ENCODE assay signal across 24 mouse cellular contexts in the genomic region with DNA sequence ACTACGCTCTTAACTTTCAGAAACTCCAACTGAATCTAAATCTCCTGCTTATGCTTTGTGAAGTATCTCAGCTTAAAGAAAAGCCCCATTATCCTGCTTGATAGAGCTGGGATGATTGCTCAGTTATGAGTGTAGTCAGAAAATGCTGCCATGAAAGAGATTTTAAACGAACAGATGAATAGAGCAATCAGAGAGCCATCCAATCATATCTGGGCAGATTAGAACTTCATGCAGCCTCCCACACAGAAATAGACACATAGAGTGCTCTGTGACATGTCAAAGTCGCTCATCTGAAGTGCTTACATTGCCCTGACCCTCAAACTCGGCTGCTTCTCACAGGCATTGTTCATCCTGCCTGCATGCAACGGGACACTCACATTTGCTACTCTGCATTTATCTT.
DNase-seq lines count a peak whose midpoint lies in the region; ATAC-seq and TF ChIP-seq lines count a peak whose summit lies in the region.
"Had no signal": no experiment of that assay in that cellular context is flagged by ENCODE, and none has a peak within 500 bp of the region (broad histone marks: within the 10 kb centered on the region; RNA-seq: fewer than 3 reads in every experiment).

No protein-coding gene starts in this region.

- ATAC-seq in forebrain, embryonic 14.5 days, result peak; percentile 46; the same call in 1 of the 2 replicates
- no peak for ATAC-seq in forebrain, embryonic 11.5 days (replicated peaks; ENCODE audit: low FRiP score)
- no peak for ATAC-seq in heart, embryonic 12.5 days (ENCODE audit: insufficient number of reproducible peaks, low FRiP score)
- peak; percentile 70 for ATAC-seq in forebrain, embryonic 16.5 days
- ATAC-seq: activated CD4-positive, CD25-positive, alpha-beta regulatory T cell, adult 4 months; intestine, embryonic 15.5 days; Patski had no signal

- H3K9ac ChIP-seq in forebrain, embryonic 14.5 days (ENCODE audit: low read length), result no peak overlapping the region
- H3K9ac ChIP-seq in forebrain, embryonic 11.5 days (ENCODE audit: low read length), result no peak overlapping the region
- no peak overlapping the region for H3K9ac ChIP-seq in heart, embryonic 12.5 days
- no peak overlapping the region for H3K9ac ChIP-seq in heart, adult 2 months (ENCODE audit: low read depth, low read length)
- H3K9ac ChIP-seq in forebrain, embryonic 16.5 days (replicated peaks; ENCODE audit: low read depth, low read length), result no peak overlapping the region
- H3K9ac ChIP-seq: embryonic facial prominence, embryonic 15.5 days; hindbrain, embryonic 14.5 days; intestine, embryonic 15.5 days; kidney, embryonic 15.5 days had no signal

- H3K79me2 ChIP-seq in heart, adult 2 months (replicated peaks; ENCODE audit: control insufficient read depth, insufficient read depth, low read length), result no peaks in the 10 kb centered on the region

- intact Hi-C loops in heart, adult 2 months (cut with DNase I), result no loop called here

- WGBS in forebrain, embryonic 14.5 days, result 57% methylated on average over 5 of the region's 5 CpGs
- 65% methylated on average over 5 of the region's 5 CpGs for WGBS in forebrain, embryonic 11.5 days
- 25% methylated on average over 5 of the region's 5 CpGs for WGBS in heart, embryonic 12.5 days
- 32% methylated on average over 5 of the region's 5 CpGs for WGBS in heart, adult 2 months
- 52% methylated on average over 5 of the region's 5 CpGs for WGBS in forebrain, embryonic 16.5 days

- peak; percentile 28 for DNase-seq in forebrain, embryonic 14.5 days (ENCODE audit: low spot score)
- no peak for DNase-seq in forebrain, embryonic 11.5 days (ENCODE audit: low spot score)
- no peak for DNase-seq in heart, adult 2 months
- peak; percentile 27 for DNase-seq in brain, adult 2 months (ENCODE audit: low read depth, low spot score)
- no peak for DNase-seq in kidney, postnatal 4 days
- DNase-seq: adrenal gland, postnatal 14 days; cerebellum, adult 8-10 months; cerebellum, postnatal 25 days; gastrocnemius, postnatal 10 days; heart, postnatal 14 days; kidney, adult 18-20 months; kidney, postnatal 14 days had no signal

- TF ChIP-seq CTCF in heart, adult 2 months (IDR thresholded peaks at IDR 0.05), result no peak

- H3K9me3 ChIP-seq in forebrain, embryonic 14.5 days (replicated peaks; ENCODE audit: control insufficient read depth, low read length), result no peaks in the 10 kb centered on the region
- H3K9me3 ChIP-seq in forebrain, embryonic 11.5 days (ENCODE audit: control insufficient read depth, low read length), result no peaks in the 10 kb centered on the region
- no peaks in the 10 kb centered on the region for H3K9me3 ChIP-seq in heart, embryonic 12.5 days (replicated peaks)
- H3K9me3 ChIP-seq in forebrain, embryonic 16.5 days (ENCODE audit: control insufficient read depth, low read length), result no peaks in the 10 kb centered on the region
- H3K9me3 ChIP-seq: embryonic facial prominence, embryonic 15.5 days; hindbrain, embryonic 10.5 days; intestine, embryonic 15.5 days; kidney, embryonic 15.5 days had no signal

- no peak for TF ChIP-seq POLR2A in heart, adult 2 months (IDR thresholded peaks at IDR 0.05; ENCODE audit: insufficient read depth, low read depth, low read length)

- no peak overlapping the region for H3K4me2 ChIP-seq in forebrain, embryonic 14.5 days (ENCODE audit: low read length)
- no peak overlapping the region for H3K4me2 ChIP-seq in forebrain, embryonic 11.5 days (ENCODE audit: low read depth, low read length, severe bottlenecking)
- no peak overlapping the region for H3K4me2 ChIP-seq in heart, embryonic 12.5 days
- no peak overlapping the region for H3K4me2 ChIP-seq in forebrain, embryonic 16.5 days (ENCODE audit: low read length)
- H3K4me2 ChIP-seq: embryonic facial prominence, embryonic 15.5 days; heart, embryonic 11.5 days; hindbrain, embryonic 14.5 days; intestine, embryonic 15.5 days; kidney, embryonic 15.5 days had no signal

- H3K27ac ChIP-seq in forebrain, embryonic 14.5 days (ENCODE audit: low read depth, low read length), result no peak overlapping the region
- no peak overlapping the region for H3K27ac ChIP-seq in forebrain, embryonic 11.5 days (ENCODE audit: low read depth, low read length)
- H3K27ac ChIP-seq in heart, embryonic 12.5 days (ENCODE audit: poor library complexity, severe bottlenecking), result peak overlapping the region; percentile 61
- no peak overlapping the region for H3K27ac ChIP-seq in heart, adult 2 months
- no peak overlapping the region; the same call in 1 of the 2 replicates for H3K27ac ChIP-seq in forebrain, embryonic 16.5 days (ENCODE audit: low read length)
- H3K27ac ChIP-seq: embryonic facial prominence, embryonic 15.5 days; hindbrain, embryonic 10.5 days; hindbrain, embryonic 14.5 days; intestine, embryonic 15.5 days; kidney, embryonic 15.5 days had no signal

- H3K36me3 ChIP-seq in forebrain, embryonic 14.5 days (ENCODE audit: control insufficient read depth, insufficient read depth, low read length), result no peaks in the 10 kb centered on the region
- H3K36me3 ChIP-seq in forebrain, embryonic 11.5 days (ENCODE audit: control insufficient read depth, insufficient read depth, low read length), result no peaks in the 10 kb centered on the region
- H3K36me3 ChIP-seq in heart, embryonic 12.5 days, result no peaks in the 10 kb centered on the region
- H3K36me3 ChIP-seq in heart, adult 2 months (ENCODE audit: control insufficient read depth, insufficient read depth, low read length), result no peaks in the 10 kb centered on the region
- H3K36me3 ChIP-seq in forebrain, embryonic 16.5 days (ENCODE audit: control insufficient read depth, insufficient read depth), result no peaks in the 10 kb centered on the region
- H3K36me3 ChIP-seq: embryonic facial prominence, embryonic 15.5 days; hindbrain, embryonic 10.5 days; intestine, embryonic 15.5 days; kidney, embryonic 15.5 days had no signal

- no peaks in the 10 kb centered on the region for H3K4me1 ChIP-seq in forebrain, embryonic 14.5 days (ENCODE audit: control insufficient read depth, insufficient read depth, low read length)
- no peaks in the 10 kb centered on the region for H3K4me1 ChIP-seq in forebrain, embryonic 11.5 days (replicated peaks; ENCODE audit: control insufficient read depth, insufficient read depth, low read length)
- peaks cover 15% of the 10 kb centered on the region for H3K4me1 ChIP-seq in heart, embryonic 12.5 days (replicated peaks)
- H3K4me1 ChIP-seq in heart, adult 2 months (ENCODE audit: control insufficient read depth, insufficient read depth, low read length), result no peaks in the 10 kb centered on the region
- H3K4me1 ChIP-seq in forebrain, embryonic 16.5 days (replicated peaks; ENCODE audit: control insufficient read depth, insufficient read depth, low read length), result no peaks in the 10 kb centered on the region
- H3K4me1 ChIP-seq: embryonic facial prominence, embryonic 15.5 days; hindbrain, embryonic 10.5 days; intestine, embryonic 15.5 days; kidney, embryonic 15.5 days had no signal

- no peaks in the 10 kb centered on the region for H3K27me3 ChIP-seq in forebrain, embryonic 14.5 days (replicated peaks; ENCODE audit: control insufficient read depth, insufficient read depth, low read length)
- no peaks in the 10 kb centered on the region for H3K27me3 ChIP-seq in forebrain, embryonic 11.5 days (ENCODE audit: control insufficient read depth, insufficient read depth, low read length)
- no peaks in the 10 kb centered on the region for H3K27me3 ChIP-seq in heart, embryonic 12.5 days (replicated peaks)
- no peaks in the 10 kb centered on the region for H3K27me3 ChIP-seq in heart, adult 2 months (ENCODE audit: control insufficient read depth, insufficient read depth, low read length)
- H3K27me3 ChIP-seq in forebrain, embryonic 16.5 days (replicated peaks; ENCODE audit: control insufficient read depth, insufficient read depth, low read length), result no peaks in the 10 kb centered on the region
- H3K27me3 ChIP-seq: CH12.LX; embryonic facial prominence, embryonic 15.5 days; intestine, embryonic 15.5 days; kidney, embryonic 15.5 days had no signal

- no peak for TF ChIP-seq EP300 in heart, adult 2 months (IDR thresholded peaks at IDR 0.05; ENCODE audit: insufficient read depth, low read depth, low read length)

- no peak overlapping the region for H3K4me3 ChIP-seq in forebrain, embryonic 14.5 days (ENCODE audit: low read depth, low read length)
- H3K4me3 ChIP-seq in forebrain, embryonic 11.5 days (ENCODE audit: low read depth, low read length), result no peak overlapping the region
- no peak overlapping the region for H3K4me3 ChIP-seq in heart, embryonic 12.5 days
- no peak overlapping the region for H3K4me3 ChIP-seq in heart, adult 2 months
- no peak overlapping the region for H3K4me3 ChIP-seq in forebrain, embryonic 16.5 days (replicated peaks; ENCODE audit: low read length)
- H3K4me3 ChIP-seq: embryonic facial prominence, embryonic 15.5 days; erythroblast, embryonic 14.5 days; hindbrain, embryonic 10.5 days; intestine, embryonic 15.5 days; kidney, embryonic 15.5 days had no signal

Comparison
In these comparisons a context has a peak if more than half of its experiments do, and no peak if none do; other contexts are left out.
1. ATAC-seq: peak in forebrain, embryonic 14.5 days (single experiment) and forebrain, embryonic 16.5 days (single experiment); none in forebrain, embryonic 11.5 days (single experiment) and heart, embryonic 12.5 days (single experiment).
2. DNase-seq: peak in forebrain, embryonic 14.5 days (single experiment) and brain, adult 2 months (single experiment); none in forebrain, embryonic 11.5 days (single experiment), heart, adult 2 months (0 of 2) and kidney, postnatal 4 days (0 of 2).